Mouse (Mus musculus): ENCODE measurements around the gene Nr4a1. TPM values are rescaled to one million over a fixed set of nuclear protein-coding genes. Genes with fewer than 3 reads are reported as not detected.

Nr4a1 gene
- total and polyA plus RNA-seq, 3 experiments, result 0.60 to 1.6 (median 0.89) TPM

DNA sequence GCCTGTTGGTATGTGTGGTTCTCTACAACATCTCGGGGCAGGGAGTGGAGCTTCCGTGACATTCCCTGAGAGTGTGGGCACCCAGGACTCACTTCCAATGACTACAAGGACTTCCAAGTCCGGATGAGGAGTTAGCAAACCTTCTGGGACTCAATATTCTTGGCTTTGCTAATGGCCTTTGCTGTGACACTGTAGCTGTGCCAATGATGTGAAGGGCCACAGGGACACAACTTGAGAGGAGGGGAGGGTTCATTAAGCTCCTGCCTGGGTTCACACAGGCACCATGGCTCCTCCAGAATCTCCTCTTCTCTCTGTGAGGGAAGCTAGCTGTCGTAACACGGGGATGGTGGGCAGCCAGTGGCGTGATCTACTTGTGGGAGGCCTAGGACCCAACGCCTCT is 68.6 kb downstream of the Nr4a1 start:
- peaks cover 19 to 50% of the 10 kb centered on the region in 2 experiments for H3K4me1 ChIP-seq (ENCODE audit: control insufficient read depth in 1 of 2, insufficient read depth in 2 of 2)
- H3K4me2 ChIP-seq (ENCODE audit: insufficient read depth, low read depth, poor library complexity, severe bottlenecking), result no peak overlapping the region
- no peak for DNase-seq (ENCODE audit: extremely low read depth)
- dilution Hi-C loops (cut with MboI; ENCODE audit: extremely low pct_ligation_motif_present, extremely low pct_unique_long_range_greater_than_20kb, low sequenced_read_pairs), result no loop called here
- H3K27ac ChIP-seq (ENCODE audit: insufficient read depth, low read depth), result no peak overlapping the region
- no peaks in the 10 kb centered on the region for H3K79me2 ChIP-seq (replicated peaks; ENCODE audit: control insufficient read depth, extremely low read depth, insufficient read depth, poor library complexity, severe bottlenecking)
- H3K9me3 ChIP-seq (replicated peaks; ENCODE audit: low read length), result peaks cover 6% of the 10 kb centered on the region
- TF ChIP-seq PAX5 (IDR thresholded peaks at IDR 0.05; ENCODE audit: low read length) (no peak), ZNF384 (IDR thresholded peaks at IDR 0.05; ENCODE audit: low read depth, low read length) (no peak), BHLHE40 (IDR thresholded peaks at IDR 0.05; ENCODE audit: low read depth, low read length) (no peak), CHD1 (IDR thresholded peaks at IDR 0.05; ENCODE audit: low read depth, low read length) (no peak), ETS1 (conservative IDR thresholded peaks at IDR 0.05; ENCODE audit: low read depth, low read length) (no peak), JUN (IDR thresholded peaks at IDR 0.05; ENCODE audit: insufficient read depth, low read depth, low read length) (no peak)
- H3K9ac ChIP-seq (ENCODE audit: insufficient read depth, low read depth), result no peak overlapping the region
- no peak overlapping the region for H3K4me3 ChIP-seq (replicated peaks in 1 of 3; ENCODE audit: low read depth in 2 of 3, low read length in 2 of 3, poor library complexity in 1 of 3)
- H3K27me3 ChIP-seq (replicated peaks), result no peaks in the 10 kb centered on the region
- in situ Hi-C loops (cut with MboI; ENCODE audit: low pct_ligation_motif_present, low pct_unique_long_range_greater_than_20kb, low sequenced_read_pairs), result loop anchor here (5.0 kb wide), 1 partner anchor 750 kb away; the partner anchor contains the start of gene Eif4b
- no peaks in the 10 kb centered on the region for H3K36me3 ChIP-seq (replicated peaks in 1 of 2; ENCODE audit: control insufficient read depth in 1 of 2, insufficient read depth in 1 of 2, low read length in 1 of 2)

DNA sequence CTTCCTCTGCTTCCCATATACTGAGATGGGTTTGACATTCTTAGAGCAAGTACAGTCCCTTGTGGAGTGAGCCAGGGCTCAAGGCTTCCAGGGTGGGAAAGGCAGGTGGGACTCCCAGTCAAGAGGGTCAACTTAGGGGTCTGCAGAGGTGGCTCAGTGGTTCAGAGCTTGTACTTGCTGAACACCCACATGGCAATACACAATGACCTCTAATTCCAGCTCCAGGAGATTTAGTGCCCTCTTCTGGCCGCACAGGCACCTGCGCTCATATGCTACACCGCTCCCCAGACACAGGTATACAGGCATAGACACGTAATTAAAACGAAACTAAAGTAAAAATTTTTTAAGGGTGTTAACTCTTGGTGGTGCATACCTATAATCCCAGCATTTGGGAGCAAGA is 69.4 kb downstream of the Nr4a1 start:
- no peak overlapping the region for H3K9ac ChIP-seq (ENCODE audit: insufficient read depth, low read depth)
- H3K36me3 ChIP-seq (replicated peaks in 1 of 2; ENCODE audit: control insufficient read depth in 1 of 2, insufficient read depth in 1 of 2, low read length in 1 of 2), result no peaks in the 10 kb centered on the region
- in situ Hi-C loops (cut with MboI; ENCODE audit: low pct_ligation_motif_present, low pct_unique_long_range_greater_than_20kb, low sequenced_read_pairs) (loop anchor here (5.0 kb wide), 1 partner anchor 749 kb away; the partner anchor contains the start of gene Eif4b), dilution Hi-C loops (cut with MboI; ENCODE audit: extremely low pct_ligation_motif_present, extremely low pct_unique_long_range_greater_than_20kb, low sequenced_read_pairs) (no loop called here)
- no peak overlapping the region for H3K4me3 ChIP-seq (replicated peaks in 1 of 3; ENCODE audit: low read depth in 2 of 3, low read length in 2 of 3, poor library complexity in 1 of 3)
- DNase-seq (ENCODE audit: extremely low read depth), result no peak
- TF ChIP-seq JUND (conservative IDR thresholded peaks at IDR 0.05; ENCODE audit: low read depth, low read length), result no peak
- peak in 1 of 2 experiments; percentile 30; a peak in 2 of 4 replicates for TF ChIP-seq CTCF (conservative IDR thresholded peaks at IDR 0.05 in 1 of 2, IDR thresholded peaks at IDR 0.05 in 1 of 2; ENCODE audit: low read depth in 2 of 2, low read length in 2 of 2)
- TF ChIP-seq RAD21 (IDR thresholded peaks at IDR 0.05; ENCODE audit: low read depth, low read length), result no peak
- peaks cover 14 to 41% of the 10 kb centered on the region in 2 experiments for H3K4me1 ChIP-seq (ENCODE audit: control insufficient read depth in 1 of 2, insufficient read depth in 2 of 2)
- no peaks in the 10 kb centered on the region for H3K79me2 ChIP-seq (replicated peaks; ENCODE audit: control insufficient read depth, extremely low read depth, insufficient read depth, poor library complexity, severe bottlenecking)
- H3K27me3 ChIP-seq (replicated peaks), result peaks cover 6% of the 10 kb centered on the region
- H3K4me2 ChIP-seq (ENCODE audit: insufficient read depth, low read depth, poor library complexity, severe bottlenecking), result no peak overlapping the region
- peaks cover 6% of the 10 kb centered on the region for H3K9me3 ChIP-seq (replicated peaks; ENCODE audit: low read length)
- H3K27ac ChIP-seq (ENCODE audit: insufficient read depth, low read depth), result no peak overlapping the region

Other genes with a start within 250 kb of the Nr4a1 start
- not detected in 2 replicates for gene Gm47841, start 206.9 kb upstream of the Nr4a1 start, total RNA-seq (2012; rRNA removed)
- gene Gm47841, start 206.9 kb upstream of the Nr4a1 start, total RNA-seq (2014; rRNA removed), result not detected in 2 replicates
- gene Gm47841, start 206.9 kb upstream of the Nr4a1 start, polyA plus RNA-seq (2012; ENCODE audit: insufficient read length, low read depth), result not detected in 2 replicates
- not detected in 2 replicates for gene Fignl2, start 175.7 kb upstream of the Nr4a1 start, total RNA-seq (2012; rRNA removed)
- not detected in 2 replicates for gene Fignl2, start 175.7 kb upstream of the Nr4a1 start, total RNA-seq (2014; rRNA removed)
- not detected in 2 replicates for gene Fignl2, start 175.7 kb upstream of the Nr4a1 start, polyA plus RNA-seq (2012; ENCODE audit: insufficient read length, low read depth)
- not detected in 2 replicates for gene Ankrd33, start 138.5 kb upstream of the Nr4a1 start, total RNA-seq (2012; rRNA removed)
- gene Ankrd33, start 138.5 kb upstream of the Nr4a1 start, total RNA-seq (2014; rRNA removed), result not detected in 2 replicates
- gene Ankrd33, start 138.5 kb upstream of the Nr4a1 start, polyA plus RNA-seq (2012; ENCODE audit: insufficient read length, low read depth), result not detected in 2 replicates
- gene Acvrl1, start 125.7 kb upstream of the Nr4a1 start, total RNA-seq (2012; rRNA removed), result 2.8 and 5.2 TPM in 2 replicates
- 4.0 and 6.3 TPM in 2 replicates for gene Acvrl1, start 125.7 kb upstream of the Nr4a1 start, total RNA-seq (2014; rRNA removed)
- gene Acvrl1, start 125.7 kb upstream of the Nr4a1 start, polyA plus RNA-seq (2012; ENCODE audit: insufficient read length, low read depth), result 9.5 and 10.3 TPM in 2 replicates
- 3.3 and 4.8 TPM in 2 replicates for gene Acvr1b, start 80.2 kb upstream of the Nr4a1 start, total RNA-seq (2012; rRNA removed)
- gene Acvr1b, start 80.2 kb upstream of the Nr4a1 start, total RNA-seq (2014; rRNA removed), result 2.6 and 2.9 TPM in 2 replicates
- gene Acvr1b, start 80.2 kb upstream of the Nr4a1 start, polyA plus RNA-seq (2012; ENCODE audit: insufficient read length, low read depth), result 2.7 TPM in 2 replicates
- 2.9 and 6.7 TPM in 2 replicates for gene Grasp, start 30.1 kb upstream of the Nr4a1 start, total RNA-seq (2012; rRNA removed)
- 1.4 and 2.3 TPM in 2 replicates for gene Grasp, start 30.1 kb upstream of the Nr4a1 start, total RNA-seq (2014; rRNA removed)
- 2.4 TPM in 2 replicates for gene Grasp, start 30.1 kb upstream of the Nr4a1 start, polyA plus RNA-seq (2012; ENCODE audit: insufficient read length, low read depth)
- gene Atg101, start 30.0 kb downstream of the Nr4a1 start, total RNA-seq (2012; rRNA removed), result 56.9 and 58.8 TPM in 2 replicates
- gene Atg101, start 30.0 kb downstream of the Nr4a1 start, total RNA-seq (2014; rRNA removed), result 61.2 and 61.3 TPM in 2 replicates
- 49.1 and 55.9 TPM in 2 replicates for gene Atg101, start 30.0 kb downstream of the Nr4a1 start, polyA plus RNA-seq (2012; ENCODE audit: insufficient read length, low read depth)
- 0.13 TPM in 1 of 2 replicates, not detected in the other for gene 6030408B16Rik, start 38.9 kb downstream of the Nr4a1 start, total RNA-seq (2012; rRNA removed)
- gene 6030408B16Rik, start 38.9 kb downstream of the Nr4a1 start, total RNA-seq (2014; rRNA removed), result 0.17 and 0.20 TPM in 2 replicates
- gene 6030408B16Rik, start 38.9 kb downstream of the Nr4a1 start, polyA plus RNA-seq (2012; ENCODE audit: insufficient read length, low read depth), result not detected in 2 replicates
- not detected in 2 replicates for gene Krt80, start 115.9 kb downstream of the Nr4a1 start, total RNA-seq (2012; rRNA removed)
- gene Krt80, start 115.9 kb downstream of the Nr4a1 start, total RNA-seq (2014; rRNA removed), result not detected in 2 replicates
- gene Krt80, start 115.9 kb downstream of the Nr4a1 start, polyA plus RNA-seq (2012; ENCODE audit: insufficient read length, low read depth), result 0.20 TPM in 1 of 2 replicates, not detected in the other
- 0.55 TPM in 2 replicates for gene Krt7, start 156.8 kb downstream of the Nr4a1 start, total RNA-seq (2012; rRNA removed)
- 0.46 and 0.81 TPM in 2 replicates for gene Krt7, start 156.8 kb downstream of the Nr4a1 start, total RNA-seq (2014; rRNA removed)
- 2.5 and 4.1 TPM in 2 replicates for gene Krt7, start 156.8 kb downstream of the Nr4a1 start, polyA plus RNA-seq (2012; ENCODE audit: insufficient read length, low read depth)
- gene Krt87, start 184.5 kb downstream of the Nr4a1 start, total RNA-seq (2012; rRNA removed), result 0.08 TPM in 1 of 2 replicates, not detected in the other
- gene Krt87, start 184.5 kb downstream of the Nr4a1 start, total RNA-seq (2014; rRNA removed), result not detected in 2 replicates
- gene Krt87, start 184.5 kb downstream of the Nr4a1 start, polyA plus RNA-seq (2012; ENCODE audit: insufficient read length, low read depth), result 0.11 and 0.16 TPM in 2 replicates
- not detected in 2 replicates for gene Krt88, start 193.5 kb downstream of the Nr4a1 start, total RNA-seq (2012; rRNA removed)
- gene Krt88, start 193.5 kb downstream of the Nr4a1 start, total RNA-seq (2014; rRNA removed), result not detected in 2 replicates
- gene Krt88, start 193.5 kb downstream of the Nr4a1 start, polyA plus RNA-seq (2012; ENCODE audit: insufficient read length, low read depth), result not detected in 2 replicates
- gene Krt81, start 209.5 kb downstream of the Nr4a1 start, total RNA-seq (2012; rRNA removed), result not detected in 2 replicates
- gene Krt81, start 209.5 kb downstream of the Nr4a1 start, total RNA-seq (2014; rRNA removed), result not detected in 2 replicates
- gene Krt81, start 209.5 kb downstream of the Nr4a1 start, polyA plus RNA-seq (2012; ENCODE audit: insufficient read length, low read depth), result not detected in 2 replicates
- not detected in 2 replicates for gene Krt86, start 219.2 kb downstream of the Nr4a1 start, total RNA-seq (2012; rRNA removed)
- not detected in 2 replicates for gene Krt86, start 219.2 kb downstream of the Nr4a1 start, total RNA-seq (2014; rRNA removed)
- not detected in 2 replicates for gene Krt86, start 219.2 kb downstream of the Nr4a1 start, polyA plus RNA-seq (2012; ENCODE audit: insufficient read length, low read depth)
- not detected in 2 replicates for gene Krt83, start 237.2 kb downstream of the Nr4a1 start, total RNA-seq (2012; rRNA removed)
- not detected in 2 replicates for gene Krt83, start 237.2 kb downstream of the Nr4a1 start, total RNA-seq (2014; rRNA removed)
- not detected in 2 replicates for gene Krt83, start 237.2 kb downstream of the Nr4a1 start, polyA plus RNA-seq (2012; ENCODE audit: insufficient read length, low read depth)

Measured in CH12.LX (cell line).